Mouse (Mus musculus) embryonic fibroblast, embryonic 13.5 days (primary cell): ENCODE results near the gene Ifi27l2a. TPM values are rescaled to one million over a fixed set of nuclear protein-coding genes. Genes with fewer than 3 reads are reported as not detected.
"Not testable (repeated sequence)": the region's sequence is repeated elsewhere in the genome, so short reads cannot be mapped to it uniquely, and the experiment has no call there.

ENCODE experiments used
- H3K27ac ChIP-seq: 2 replicates; pipeline ENCODE4 v1.5.1; 2012; ENCODE audit warnings: low read length, control low read depth, inconsistent platforms; ENCODE audit not compliant: insufficient read depth
- H3K4me1 ChIP-seq: 2 replicates; pipeline ENCODE4 v1.6.1; 2011; ENCODE audit warnings: low read length; ENCODE audit not compliant: control insufficient read depth, insufficient read depth
- H3K4me3 ChIP-seq: 2 replicates; pipeline ENCODE4 v1.5.1; 2011; ENCODE audit warnings: mild to moderate bottlenecking, control low read depth, low read length; ENCODE audit not compliant: insufficient read depth
- CTCF ChIP-seq: IDR thresholded peaks from 2 replicates; pipeline ENCODE4 v1.5.1; 2011; ENCODE audit warnings: mild to moderate bottlenecking, control low read depth, low read length, moderate library complexity, borderline replicate concordance; ENCODE audit not compliant: insufficient read depth
- POLR2A ChIP-seq: IDR thresholded peaks from 2 replicates; pipeline ENCODE4 v1.6.1; 2011; ENCODE audit warnings: low read depth, mild to moderate bottlenecking, control low read depth, low read length, moderate library complexity
- polyA plus RNA-seq: library from polyadenylated mRNA; stranded (reverse); fragments of >200 nt; gene quantifications from 2 replicates; pipeline ENCODE4 v1.2.4, GENCODE M21; 2011; ENCODE audit warnings: low read depth; ENCODE audit not compliant: missing spikeins, insufficient read length

Gene Ifi27l2a
- polyA plus RNA-seq, result 3.4 and 5.5 TPM in 2 replicates

DNA sequence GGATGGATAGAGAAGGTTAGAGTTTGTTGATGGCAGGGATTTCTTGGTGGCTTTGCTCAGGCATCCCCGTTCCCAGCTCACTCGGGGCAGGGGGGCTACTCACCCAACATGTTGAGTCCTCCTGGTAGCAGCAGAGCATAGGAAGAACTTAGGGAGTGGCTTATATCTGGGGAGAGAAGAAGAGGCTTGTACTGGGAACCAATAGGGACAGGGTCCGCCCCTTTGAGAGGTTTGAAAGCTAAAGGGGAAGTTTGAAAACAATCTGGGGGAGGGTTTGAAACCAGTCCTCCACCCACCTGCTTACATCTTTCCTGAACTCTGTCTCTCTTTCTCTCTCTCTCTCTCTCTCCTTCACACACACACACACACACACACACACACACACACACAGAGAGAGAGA lies at the start of gene Ifi27l2a:
Ifi27l2a (minus strand) TSS at position 157 of the 400 bp plus-strand sequence.
- Histone ChIP-seq H3K27ac (no peak within 1 kb of the TSS), H3K4me1 (no peaks in the 10 kb centered on the region), H3K4me3 (no peak within 1 kb of the TSS)
- TF ChIP-seq POLR2A, result no peak
- no peak for TF ChIP-seq CTCF

DNA sequence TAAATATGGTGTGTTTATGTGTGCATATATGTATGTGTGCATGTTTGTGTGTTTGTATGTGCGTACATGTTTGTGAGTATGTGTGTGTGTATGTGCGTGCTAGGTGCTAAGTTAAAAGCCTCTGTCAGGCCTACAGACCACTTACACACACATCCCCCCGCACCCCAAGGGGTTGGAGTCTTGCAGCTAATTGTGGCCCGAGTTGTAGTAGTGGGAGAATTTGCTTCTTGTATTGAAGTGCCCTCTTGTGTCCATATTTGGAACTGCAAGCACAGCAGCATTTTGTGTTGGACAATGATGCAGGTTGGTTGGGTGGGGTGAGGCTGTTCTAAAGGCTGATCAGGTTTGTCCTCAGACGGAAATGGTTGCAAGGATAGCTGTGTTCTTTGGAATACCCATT lies 49.3 kb upstream of the Ifi27l2a start:
- TF ChIP-seq CTCF, result no peak
- TF ChIP-seq POLR2A, result no peak
- H3K4me1 ChIP-seq, result no peaks in the 10 kb centered on the region
- H3K4me3 ChIP-seq, result no peak overlapping the region
- no peak overlapping the region for H3K27ac ChIP-seq

- no peak overlapping the region for H3K4me3 ChIP-seq
- no peak for TF ChIP-seq CTCF
- TF ChIP-seq POLR2A, result no peak
- H3K27ac ChIP-seq, result no peak overlapping the region
- no peaks in the 10 kb centered on the region for H3K4me1 ChIP-seq
Measured at GRCm38 (mm10) chr12:103491091-103491730, 47.7 kb upstream of the Ifi27l2a start.

- H3K4me3 ChIP-seq, result no peak overlapping the region
- H3K27ac ChIP-seq, result no peak overlapping the region
- H3K4me1 ChIP-seq, result no peaks in the 10 kb centered on the region
- TF ChIP-seq CTCF (no peak), POLR2A (no peak)
Measured at GRCm38 (mm10) chr12:103487750-103488149, 44.3 kb upstream of the Ifi27l2a start.

DNA sequence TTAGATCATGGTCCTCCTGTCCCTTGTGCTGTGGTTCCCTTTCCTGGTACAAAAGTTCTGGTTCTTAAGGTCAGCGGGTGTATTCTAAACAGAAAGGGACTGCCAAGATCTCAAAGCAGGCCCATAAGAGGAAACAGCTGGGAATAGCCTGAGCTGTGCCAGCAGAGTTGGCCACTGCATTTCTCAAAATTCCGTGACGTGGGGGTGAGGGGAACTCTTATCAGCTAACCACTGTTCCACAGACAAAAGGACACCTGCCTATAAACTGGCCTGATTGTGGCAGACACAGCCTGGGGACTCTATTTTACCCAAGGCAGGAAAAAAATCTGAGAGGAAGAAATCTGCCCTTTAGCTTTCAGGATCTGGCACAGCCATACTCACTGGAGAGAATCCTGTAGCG lies 43.8 kb upstream of the Ifi27l2a start:
- no peaks in the 10 kb centered on the region for H3K4me1 ChIP-seq
- H3K27ac ChIP-seq, result no peak overlapping the region
- no peak for TF ChIP-seq POLR2A
- no peak for TF ChIP-seq CTCF
- no peak overlapping the region for H3K4me3 ChIP-seq

DNA sequence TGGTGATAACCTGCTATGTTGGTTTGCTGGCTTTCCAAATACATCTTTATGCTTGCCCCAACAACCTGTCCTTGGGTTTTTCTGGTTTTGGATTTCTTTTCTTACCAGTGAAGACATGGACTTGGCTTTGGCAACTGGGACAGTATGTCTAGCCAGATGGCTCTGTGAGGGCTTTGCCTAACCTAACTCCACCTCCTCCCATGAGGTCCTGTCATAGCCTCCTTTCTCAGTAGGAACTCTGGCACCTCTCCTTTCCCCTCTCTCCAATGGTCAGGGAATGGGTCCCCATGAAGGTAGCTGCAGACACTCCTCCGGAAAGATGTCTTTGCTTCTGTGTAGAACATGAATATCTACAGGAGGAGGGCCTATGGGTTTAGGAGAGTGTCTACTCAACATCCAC lies 43.2 kb upstream of the Ifi27l2a start:
- Histone ChIP-seq H3K4me1 (no peaks in the 10 kb centered on the region), H3K27ac (no peak overlapping the region), H3K4me3 (no peak overlapping the region)
- TF ChIP-seq POLR2A, result no peak
- no peak for TF ChIP-seq CTCF

- H3K27ac ChIP-seq, H3K4me1 ChIP-seq, H3K4me3 ChIP-seq: not testable (repeated sequence)
Measured at GRCm38 (mm10) chr12:103484200-103484972, 40.9 kb upstream of the Ifi27l2a start.

DNA sequence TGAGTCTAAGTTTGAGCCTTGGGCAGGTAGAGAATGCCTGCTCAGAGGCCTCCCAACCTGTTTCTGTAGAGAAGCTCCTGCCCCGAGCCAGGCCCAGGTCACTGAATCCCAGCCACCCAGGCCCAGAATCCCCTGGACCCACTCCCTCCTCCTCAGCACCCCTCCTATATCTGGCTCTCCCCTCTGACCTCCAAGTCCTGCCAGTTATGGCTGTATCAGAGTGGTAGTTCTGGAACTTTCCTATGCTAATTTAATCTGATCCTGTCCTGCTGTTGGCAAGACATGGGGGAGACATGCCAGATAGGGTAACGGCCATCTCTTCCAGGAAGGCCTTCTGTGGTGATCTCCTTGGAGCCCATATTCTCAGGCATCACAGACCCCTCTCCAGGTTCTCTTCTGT lies 39.3 kb upstream of the Ifi27l2a start:
- Histone ChIP-seq H3K27ac (no peak overlapping the region), H3K4me1 (no peaks in the 10 kb centered on the region), H3K4me3 (no peak overlapping the region)
- TF ChIP-seq POLR2A (no peak), CTCF (no peak)

DNA sequence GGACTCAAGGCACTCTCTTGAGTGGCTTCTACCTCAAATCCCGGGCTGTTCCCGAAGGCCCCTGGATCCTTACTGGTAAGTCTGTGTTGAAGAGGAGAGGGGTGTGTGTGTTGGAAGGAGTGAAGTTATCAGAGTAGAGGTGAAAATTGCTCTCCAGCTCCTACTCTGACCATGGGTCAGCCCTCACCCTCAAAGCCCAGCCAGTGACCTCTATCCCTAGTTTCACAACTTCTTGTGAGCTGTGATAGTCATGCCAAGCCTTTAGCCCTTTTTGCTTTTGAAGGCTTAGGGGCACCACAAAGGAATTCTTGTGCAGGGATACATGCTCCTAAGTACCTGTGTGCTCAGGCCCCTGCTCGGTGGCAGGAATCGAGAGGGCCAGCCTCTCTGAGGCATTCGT lies 38.2 kb upstream of the Ifi27l2a start:
- TF ChIP-seq CTCF, result no peak
- no peak for TF ChIP-seq POLR2A
- Histone ChIP-seq H3K4me3 (no peak overlapping the region), H3K27ac (no peak overlapping the region), H3K4me1 (no peaks in the 10 kb centered on the region)

DNA sequence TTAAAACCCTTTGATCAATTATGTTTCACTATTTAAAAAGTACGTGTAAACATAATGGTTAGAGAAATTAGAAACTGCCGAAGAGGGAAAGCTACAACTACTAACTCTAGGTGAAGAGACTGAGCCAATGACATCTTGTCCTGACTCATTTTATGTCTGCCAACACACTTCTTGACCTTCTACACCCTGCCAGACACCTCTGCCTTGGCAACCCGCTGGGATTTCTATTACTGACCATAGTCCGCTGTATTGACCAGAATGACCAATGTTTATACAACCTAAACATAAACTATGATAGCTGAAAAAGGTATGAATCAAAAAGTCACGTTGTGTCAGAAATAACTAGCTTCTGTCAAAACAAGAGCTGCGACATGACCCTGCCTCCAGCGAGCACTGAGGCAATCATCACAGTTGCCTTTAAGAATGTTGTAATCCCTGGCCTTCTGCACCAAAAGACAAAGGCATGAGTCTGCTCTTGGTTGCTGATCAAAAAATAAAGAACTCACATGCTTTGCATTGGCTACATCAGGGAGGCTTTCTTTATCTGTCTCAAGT lies 34.1 kb upstream of the Ifi27l2a start:
- TF ChIP-seq CTCF (no peak), POLR2A (no peak)
- Histone ChIP-seq H3K27ac (no peak overlapping the region), H3K4me1 (no peaks in the 10 kb centered on the region), H3K4me3 (no peak overlapping the region)
